Mouse (Mus musculus) lung, postnatal 0 days (tissue): ENCODE measurements around the gene Ap3d1. TPM values are rescaled to one million over a fixed set of nuclear protein-coding genes. Genes with fewer than 3 reads are reported as not detected.

ENCODE experiments used
- ATAC-seq: fragments of 200-750 bp; cut with Nextera tagmentation; 2 replicates; pipeline ENCODE4 v1.8.0; 2017; ENCODE audit warnings: moderate library complexity
- DNase-seq: peaks from one replicate; pipeline ENCODE4 v3.0.0-alpha.2; 2016; ENCODE audit warnings: low spot score
- H3K27ac ChIP-seq: fragments of 300-500 bp; sonication (generic); 2 replicates; pipeline ENCODE4 v1.5.1; 2014; ENCODE audit warnings: antibody characterized with exemption, mild to moderate bottlenecking, low read length, mixed read lengths
- H3K27me3 ChIP-seq: fragments of 300-500 bp; sonication (generic); replicated peaks from 2 replicates; pipeline ENCODE4 v1.6.1; 2014; ENCODE audit warnings: low read length, mixed read lengths; ENCODE audit not compliant: insufficient read depth
- H3K36me3 ChIP-seq: fragments of 300-500 bp; sonication (generic); 2 replicates; pipeline ENCODE4 v1.6.1; 2014; ENCODE audit warnings: low read length, mixed read lengths; ENCODE audit not compliant: insufficient read depth
- H3K4me1 ChIP-seq: fragments of 300-500 bp; sonication (generic); 2 replicates; pipeline ENCODE4 v1.6.1; 2014; ENCODE audit warnings: antibody characterized with exemption, low read depth, low read length, mixed read lengths; ENCODE audit not compliant: insufficient read depth
- H3K4me2 ChIP-seq: fragments of 300-500 bp; sonication (generic); replicated peaks from 2 replicates; pipeline ENCODE4 v1.6.1; 2014; ENCODE audit warnings: low read depth, mild to moderate bottlenecking, low read length, moderate library complexity, mixed read lengths
- H3K4me3 ChIP-seq: fragments of 300-500 bp; sonication (generic); 2 replicates; pipeline ENCODE4 v1.5.1; 2014; ENCODE audit warnings: low read depth, low read length
- H3K9ac ChIP-seq: fragments of 300-500 bp; sonication (generic); replicated peaks from 2 replicates; pipeline ENCODE4 v1.6.1; 2014; ENCODE audit warnings: low read depth, mild to moderate bottlenecking
- H3K9me3 ChIP-seq: fragments of 300-500 bp; sonication (generic); 2 replicates; pipeline ENCODE4 v1.6.1; 2016; ENCODE audit warnings: low read length, mixed read lengths
- CTCF ChIP-seq: IDR thresholded peaks from 2 replicates; pipeline ENCODE4 v1.5.1; 2016; ENCODE audit warnings: antibody characterized with exemption, mild to moderate bottlenecking
- EP300 ChIP-seq: IDR thresholded peaks from 2 replicates; pipeline ENCODE4 v1.6.1; 2016; ENCODE audit warnings: antibody characterized with exemption, mild to moderate bottlenecking, control low read depth
- WGBS: fragments of 180-500 bp; shearing (Covaris S2); extraction: QIAGEN DNeasy Blood & Tissue Kit; methylation state at CpG from one replicate; pipeline ENCODE4 v1.1.7; 2014; 5-methylcytosine and 5-hydroxymethylcytosine counted together
- polyA plus RNA-seq: library from polyadenylated mRNA; unstranded; fragments of >200 nt; fragmentation: Nextera tagmentation; extraction: Ambion mirVana; gene quantifications from 2 replicates; pipeline ENCODE4 v1.2.1, GENCODE M21; 2015

Gene Ap3d1
- polyA plus RNA-seq, 1 experiment from 2014 or later, result 49.3 TPM

GRCm38 (mm10) chr10:80697812-80698211, 44.3 kb downstream of the Ap3d1 start:
- no peak overlapping the region for H3K4me2 ChIP-seq
- H3K4me1 ChIP-seq, result peaks cover 26% of the 10 kb centered on the region
- H3K36me3 ChIP-seq, result no peaks in the 10 kb centered on the region
- no peak for TF ChIP-seq CTCF
- no peak for TF ChIP-seq EP300
- DNase-seq (no peak), ATAC-seq (no peak)
- no peaks in the 10 kb centered on the region for H3K9me3 ChIP-seq
- H3K27ac ChIP-seq, result no peak overlapping the region
- H3K4me3 ChIP-seq, result no peak overlapping the region
- no peaks in the 10 kb centered on the region for H3K27me3 ChIP-seq
- 87% methylated on average over 9 of the region's 9 CpGs for WGBS
- H3K9ac ChIP-seq, result no peak overlapping the region

- H3K9ac ChIP-seq, result no peak overlapping the region
- H3K36me3 ChIP-seq, result no peaks in the 10 kb centered on the region
- H3K9me3 ChIP-seq, result no peaks in the 10 kb centered on the region
- H3K27me3 ChIP-seq, result no peaks in the 10 kb centered on the region
- no peak overlapping the region for H3K27ac ChIP-seq
- ATAC-seq, result no peak
- no peak overlapping the region for H3K4me2 ChIP-seq
- no peak overlapping the region for H3K4me3 ChIP-seq
- no peak for DNase-seq
- 84% methylated on average over 8 of the region's 8 CpGs for WGBS
- TF ChIP-seq CTCF (no peak), EP300 (no peak)
- peaks cover 26% of the 10 kb centered on the region for H3K4me1 ChIP-seq
Measured at GRCm38 (mm10) chr10:80697393-80697787, 44.7 kb downstream of the Ap3d1 start.

- TF ChIP-seq EP300 (no peak), CTCF (no peak)
- Histone ChIP-seq H3K27ac (peak overlapping the region; percentile 85), H3K9ac (no peak overlapping the region; the same call in 1 of the 2 replicates), H3K4me2 (no peak overlapping the region), H3K36me3 (no peaks in the 10 kb centered on the region), H3K27me3 (no peaks in the 10 kb centered on the region), H3K4me3 (no peak overlapping the region), H3K4me1 (peaks cover 26% of the 10 kb centered on the region), H3K9me3 (no peaks in the 10 kb centered on the region)
- no peak for ATAC-seq
- no peak for DNase-seq
- 39% methylated on average over 11 of the region's 12 CpGs for WGBS
Measured at GRCm38 (mm10) chr10:80696502-80697392, 45.3 kb downstream of the Ap3d1 start.

- H3K9me3 ChIP-seq, result no peaks in the 10 kb centered on the region
- TF ChIP-seq EP300 (peak; percentile 30; the same call in 1 of the 2 replicates), CTCF (no peak)
Measured at GRCm38 (mm10) chr10:80695801-80696501, 46.1 kb downstream of the Ap3d1 start.

GRCm38 (mm10) chr10:80695186-80695585, 46.9 kb downstream of the Ap3d1 start:
- 38% methylated on average over 2 of the region's 2 CpGs for WGBS
- TF ChIP-seq EP300 (no peak; the same call in 1 of the 2 replicates), CTCF (no peak)
- no peaks in the 10 kb centered on the region for H3K9me3 ChIP-seq
- peak overlapping the region; percentile 85 for H3K27ac ChIP-seq
- H3K9ac ChIP-seq, result no peak overlapping the region
- 0 out of 2 replicates have a peak overlapping the region, but pooled peaks have one; percentile 0 for H3K4me2 ChIP-seq
- DNase-seq (peak; percentile 88), ATAC-seq (peak; percentile 87)
- no peaks in the 10 kb centered on the region for H3K27me3 ChIP-seq
- peaks cover 2% of the 10 kb centered on the region; the same call in 1 of the 2 replicates for H3K36me3 ChIP-seq
- peaks cover 17% of the 10 kb centered on the region; the same call in 1 of the 2 replicates for H3K4me1 ChIP-seq
- H3K4me3 ChIP-seq, result no peak overlapping the region

More at GRCm38 (mm10) chr10:80695801-80696501, 46.1 kb downstream of the Ap3d1 start:
- Histone ChIP-seq H3K4me1 (peaks cover 23% of the 10 kb centered on the region), H3K4me2 (0 out of 2 replicates have a peak overlapping the region, but pooled peaks have one; percentile 0), H3K36me3 (no peaks in the 10 kb centered on the region), H3K27ac (peak overlapping the region; percentile 85), H3K9ac (peak overlapping the region; percentile 16; the same call in 1 of the 2 replicates), H3K27me3 (no peaks in the 10 kb centered on the region), H3K4me3 (no peak overlapping the region)
- ATAC-seq, result peak; percentile 47
- peak; percentile 78 for DNase-seq
- WGBS, result 37% methylated on average over 10 of the region's 10 CpGs
